Mouse (Mus musculus) CD8-positive naive resting alpha-beta T cell, adult 57 days (primary cell): Measurements from ENCODE around the gene Rhox3g. TPM values are rescaled to one million over a fixed set of nuclear protein-coding genes. Genes with fewer than 3 reads are reported as not detected.

Source experiments
- total RNA-seq: library from RNA; stranded (reverse); gene quantifications from one replicate; pipeline ENCODE4 v1.2.4, GENCODE M21; 2023

Rhox3g gene
- total RNA-seq, result not detected

GRCm38 (mm10) chrX:37628512-37628911 lies at the start of gene Rhox3g:
Gene Rhox3g, minus strand, starts transcription at chrX:37628612.

GRCm38 (mm10) chrX:37673177-37673576 lies 44.8 kb upstream of the Rhox3g start, which contains the start of gene Rhox2h:
Gene Rhox2h, minus strand, starts transcription at chrX:37673277.

GRCm38 (mm10) chrX:37668664-37669063 lies 40.3 kb upstream of the Rhox3g start, which contains the start of gene Rhox3h:
Gene Rhox3h, minus strand, starts transcription at chrX:37668764.

DNA sequence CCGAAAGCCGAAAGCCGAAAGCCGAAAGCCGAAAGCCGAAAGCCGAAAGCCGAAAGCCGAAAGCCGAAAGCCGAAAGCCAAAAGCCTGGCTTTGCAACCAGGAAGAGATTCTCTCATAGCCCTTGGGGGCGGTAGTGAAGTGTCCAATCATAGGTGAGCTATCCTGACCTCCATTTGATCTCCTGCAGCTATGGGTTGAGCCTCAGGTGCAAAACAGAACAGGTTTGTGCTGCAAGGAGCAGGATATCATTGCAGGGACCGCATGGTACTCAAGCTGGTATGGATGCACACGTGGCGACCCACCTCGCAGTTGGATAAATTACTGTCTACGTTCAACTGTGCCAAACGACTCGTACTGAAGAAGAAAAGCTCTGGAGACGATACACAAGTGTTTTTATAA lies 22.8 kb upstream of the Rhox3g start, which contains the start of gene Rhox4g:
TSS of gene Rhox4g (minus strand) at position 101 of the 400 bp plus-strand sequence.

DNA sequence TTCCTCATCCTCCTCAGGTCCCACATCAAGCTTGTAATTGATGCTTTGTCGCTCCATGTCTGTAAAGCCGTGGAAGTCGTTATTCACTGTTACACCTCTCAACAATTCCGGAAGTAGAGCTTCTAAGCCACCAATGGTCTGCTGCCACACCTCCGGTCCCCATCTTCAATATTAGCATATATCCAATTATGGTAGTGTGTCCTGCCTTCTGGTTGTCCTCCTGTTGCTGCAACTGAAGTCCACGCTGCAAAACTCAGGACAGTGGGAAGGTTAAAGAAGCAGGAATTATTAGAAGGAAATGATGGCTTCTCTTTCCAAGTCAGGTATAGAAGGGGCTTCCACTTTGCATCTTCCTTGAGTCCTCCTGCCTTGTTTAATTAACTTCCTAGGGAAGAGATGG lies 15.0 kb upstream of the Rhox3g start, which contains the start of gene Rhox2g:
TSS of gene Rhox2g (minus strand) at position 101 of the 400 bp plus-strand sequence.

DNA sequence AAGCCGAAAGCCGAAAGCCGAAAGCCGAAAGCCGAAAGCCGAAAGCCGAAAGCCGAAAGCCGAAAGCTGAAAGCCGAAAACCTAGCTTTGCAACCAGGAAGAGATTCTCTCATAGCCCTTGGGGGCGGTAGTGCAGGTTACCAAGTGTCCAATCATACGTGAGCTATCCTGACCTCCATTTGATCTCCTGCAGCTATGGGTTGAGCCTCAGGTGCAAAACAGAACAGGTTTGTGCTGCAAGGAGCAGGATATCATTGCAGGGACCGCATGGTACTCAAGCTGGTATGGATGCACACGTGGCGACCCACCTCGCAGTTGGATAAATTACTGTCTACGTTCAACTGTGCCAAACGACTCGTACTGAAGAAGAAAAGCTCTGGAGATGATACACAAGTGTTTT lies 20.8 kb downstream of the Rhox3g start, which contains the start of gene Rhox4f:
TSS of gene Rhox4f (minus strand) at position 101 of the 400 bp plus-strand sequence.

GRCm38 (mm10) chrX:37580692-37581091 lies 47.7 kb downstream of the Rhox3g start, which contains the start of gene Rhox3f:
Gene Rhox3f, plus strand, starts transcription at chrX:37580992.

Other genes with a start within 250 kb of the Rhox3g start
- not detected for gene Rhox3a2, start 248.6 kb downstream of the Rhox3g start, total RNA-seq
- gene Rhox4a2, start 237.8 kb downstream of the Rhox3g start, total RNA-seq, result not detected
- not detected for gene Rhox2b, start 216.5 kb downstream of the Rhox3g start, total RNA-seq
- gene Rhox4b, start 196.1 kb downstream of the Rhox3g start, total RNA-seq, result not detected
- gene Rhox2c, start 174.9 kb downstream of the Rhox3g start, total RNA-seq, result not detected
- gene Rhox3c, start 170.0 kb downstream of the Rhox3g start, total RNA-seq, result not detected
- gene Rhox4c, start 148.3 kb downstream of the Rhox3g start, total RNA-seq, result not detected
- not detected for gene Rhox2d, start 135.2 kb downstream of the Rhox3g start, total RNA-seq
- not detected for gene Rhox4d, start 114.3 kb downstream of the Rhox3g start, total RNA-seq
- gene Rhox2e, start 98.2 kb downstream of the Rhox3g start, total RNA-seq, result not detected
- not detected for gene Rhox3e, start 86.6 kb downstream of the Rhox3g start, total RNA-seq
- not detected for gene Rhox4e, start 71.2 kb downstream of the Rhox3g start, total RNA-seq
- gene Rhox2f, start 57.2 kb downstream of the Rhox3g start, total RNA-seq, result not detected
- gene Rhox3f, start 47.6 kb downstream of the Rhox3g start, total RNA-seq, result not detected
- gene Rhox4f, start 20.9 kb downstream of the Rhox3g start, total RNA-seq, result not detected
- gene Rhox2g, start 14.9 kb upstream of the Rhox3g start, total RNA-seq, result not detected
- gene Rhox4g, start 22.7 kb upstream of the Rhox3g start, total RNA-seq, result not detected
- gene Rhox3h, start 40.2 kb upstream of the Rhox3g start, total RNA-seq, result not detected
- gene Rhox2h, start 44.7 kb upstream of the Rhox3g start, total RNA-seq, result not detected
- gene Rhox5, start 176.2 kb upstream of the Rhox3g start, total RNA-seq, result not detected
- gene Rhox6, start 198.3 kb upstream of the Rhox3g start, total RNA-seq, result not detected
- gene Rhox7a, start 203.1 kb upstream of the Rhox3g start, total RNA-seq, result not detected